Mouse (Mus musculus): ENCODE results near the gene Car6.

GRCm38 (mm10) chr4:150240381-150240886, 39.3 kb upstream of the Car6 start:
- TF ChIP-seq GATA1 (IDR thresholded peaks at IDR 0.05; ENCODE audit: borderline replicate concordance, low read length) (no peak), FLI1 (IDR thresholded peaks at IDR 0.05; ENCODE audit: low read length) (no peak)

All from megakaryocyte, embryonic 14.5 days (primary cell).